Mouse (Mus musculus) Patski (cell line): ENCODE data around the gene Fam71a. TPM values are rescaled to one million over a fixed set of nuclear protein-coding genes. Genes with fewer than 3 reads are reported as not detected.
A peak's percentile ranks its signal among the peaks of the same experiment; 100 is the strongest.
"Not testable (repeated sequence)": the region's sequence is repeated elsewhere in the genome, so short reads cannot be mapped to it uniquely, and the experiment has no call there.

Experiments used
- ATAC-seq: fragments of 100-300 bp; one replicate; pipeline ENCODE4 v1.8.0; 2021
- CTCF ChIA-PET: fragments of 350-600 bp; sonication (Branson Sonifier 250); formaldehyde crosslinking; loops from one replicate; lab custom pipeline; 2022; ENCODE audit warnings: inconsistent platforms; lab: Charles Lee
- POLR2A ChIA-PET: fragments of 350-600 bp; sonication (Branson Sonifier 250); formaldehyde crosslinking; loops from one replicate; lab custom pipeline; 2022; ENCODE audit warnings: antibody characterized with exemption, inconsistent platforms; lab: Charles Lee
- DNase-seq: peaks from one replicate; pipeline ENCODE4 v3.0.0-alpha.2; 2011; ENCODE audit warnings: low read depth, low spot score
- H3K27me3 ChIP-seq: fragments of 371-371 bp; one replicate; pipeline ENCODE4 v1.5.1; 2021
- CTCF ChIP-seq: fragments of 100-300 bp; IDR thresholded peaks from one replicate; pipeline ENCODE4 v1.5.1; 2021
- in situ Hi-C: fragments of 300-500 bp; cut with MboI; formaldehyde crosslinking; loops from 3 replicates; pipeline ENCODE4 v1.11.1; 2018; ENCODE audit warnings: low pct_unique_long_range_greater_than_20kb, mixed read lengths
- polyA plus RNA-seq: library from polyadenylated mRNA; unstranded; gene quantifications from one replicate; pipeline ENCODE4 v1.2.3, GENCODE M21; 2021

Fam71a gene
- polyA plus RNA-seq, 1 experiment from 2014 or later, result 0.08 TPM

GRCm38 (mm10) chr1:191150924-191151605, 13.6 kb downstream of the Fam71a start:
- DNase-seq, result no peak
- ATAC-seq, result no peak
- POLR2A ChIA-PET, result no interaction called here
- TF ChIP-seq CTCF, result no peak
- CTCF ChIA-PET, result interaction anchor here (0.7 to 1.7 kb wide), 2 partner anchors 18 to 54 kb away, joined by 3 to 5 read pairs; no protein-coding TSS in a partner anchor
- in situ Hi-C loops, result no loop called here
- H3K27me3 ChIP-seq, result no peaks in the 10 kb centered on the region

GRCm38 (mm10) chr1:191149489-191149888, 15.1 kb downstream of the Fam71a start:
- in situ Hi-C loops, CTCF ChIA-PET, DNase-seq, ATAC-seq, H3K27me3 ChIP-seq, POLR2A ChIA-PET: not testable (repeated sequence)

GRCm38 (mm10) chr1:191140983-191141382, 23.6 kb downstream of the Fam71a start:
- peak; percentile 26 for ATAC-seq
- POLR2A ChIA-PET, result interaction anchor here (0.5 kb wide), 1 partner anchor 99 kb away, joined by 3 read pairs; no protein-coding TSS in a partner anchor

GRCm38 (mm10) chr1:191138874-191139495, 25.6 kb downstream of the Fam71a start:
- ChIA-PET POLR2A (interaction anchor here (0.6 kb wide), 1 partner anchor 1406 kb away, joined by 3 read pairs; no protein-coding TSS in a partner anchor), CTCF (interaction anchor here (0.7 to 1.3 kb wide), 2 partner anchors 13 to 15 kb away, joined by 3 to 4 read pairs; no protein-coding TSS in a partner anchor)
- no peak for DNase-seq
- TF ChIP-seq CTCF, result no peak
- H3K27me3 ChIP-seq, result no peaks in the 10 kb centered on the region
- in situ Hi-C loops, result no loop called here
- ATAC-seq, result no peak

More at GRCm38 (mm10) chr1:191140983-191141382, 23.6 kb downstream of the Fam71a start:
- no peaks in the 10 kb centered on the region for H3K27me3 ChIP-seq
- no peak for TF ChIP-seq CTCF
- no peak for DNase-seq
- in situ Hi-C loops, result no loop called here
- CTCF ChIA-PET, result interaction anchor here (1.0 kb wide), 1 partner anchor 19 kb away, joined by 3 read pairs; no protein-coding TSS in a partner anchor

- DNase-seq, result no peak
- no peaks in the 10 kb centered on the region for H3K27me3 ChIP-seq
- in situ Hi-C loops, result no loop called here
- ATAC-seq, result no peak
- POLR2A ChIA-PET, result no interaction called here
- TF ChIP-seq CTCF, result no peak
- CTCF ChIA-PET, result interaction anchor here (1.3 kb wide), 1 partner anchor 16 kb away, joined by 4 read pairs; no protein-coding TSS in a partner anchor
These were observed 26.2 kb downstream of the Fam71a start for GRCm38 (mm10) chr1:191138436-191138835.

DNA sequence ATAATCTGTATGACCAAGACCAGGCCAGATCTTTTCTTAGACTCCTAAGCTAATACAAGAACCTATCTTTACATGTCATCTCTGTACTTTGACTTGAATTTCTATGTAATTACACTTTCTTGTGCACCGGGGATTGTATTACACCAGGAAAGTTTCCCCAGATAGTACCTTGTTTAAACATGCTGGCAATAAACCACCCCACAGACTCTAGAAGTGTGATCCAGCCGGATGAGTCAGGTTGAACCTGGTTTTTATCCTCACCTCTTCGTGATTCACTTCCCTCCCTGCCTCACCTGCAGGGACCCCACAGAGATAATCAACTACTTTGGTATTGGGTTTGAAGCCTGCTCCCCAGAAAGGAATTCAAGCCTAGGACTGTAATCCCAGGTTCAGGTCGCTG, 29.2 kb downstream of the Fam71a start:
- ChIA-PET CTCF (interaction anchor here (2.5 kb wide), 1 partner anchor 18 kb away, joined by 11 read pairs; no protein-coding TSS in a partner anchor), POLR2A (no interaction called here)
- ATAC-seq (no peak), DNase-seq (no peak)
- H3K27me3 ChIP-seq, result no peaks in the 10 kb centered on the region
- in situ Hi-C loops, result no loop called here
- no peak for TF ChIP-seq CTCF

GRCm38 (mm10) chr1:191132934-191133333, 31.7 kb downstream of the Fam71a start:
- POLR2A ChIA-PET, result no interaction called here
- DNase-seq, result no peak
- ATAC-seq, result no peak
- TF ChIP-seq CTCF, result no peak
- in situ Hi-C loops, result no loop called here
- CTCF ChIA-PET, result no interaction called here
- no peaks in the 10 kb centered on the region for H3K27me3 ChIP-seq

DNA sequence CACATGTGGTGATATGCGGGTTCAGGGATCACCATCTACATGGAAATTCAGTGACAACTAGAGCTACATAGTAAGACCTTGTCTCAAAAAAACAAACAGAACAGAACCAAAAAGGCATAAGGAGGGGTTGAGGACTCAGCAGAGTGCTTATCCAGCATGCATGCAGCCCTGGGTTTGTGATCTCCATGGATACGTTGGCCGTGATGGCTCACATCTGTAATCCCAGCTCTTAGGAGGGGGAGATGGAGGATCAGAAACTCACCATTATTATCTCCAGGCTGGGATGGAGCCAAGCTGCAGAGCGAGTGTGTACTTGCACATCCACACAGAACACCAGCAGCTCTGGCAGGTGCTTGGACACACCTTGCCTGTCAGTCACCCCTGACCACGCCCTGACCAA, 32.4 kb downstream of the Fam71a start:
- ChIA-PET CTCF (no interaction called here), POLR2A (no interaction called here)
- TF ChIP-seq CTCF, result no peak
- in situ Hi-C loops, result no loop called here
- no peaks in the 10 kb centered on the region for H3K27me3 ChIP-seq
- no peak for ATAC-seq
- DNase-seq, result no peak

- DNase-seq, result no peak
- H3K27me3 ChIP-seq, result no peaks in the 10 kb centered on the region
- ChIA-PET POLR2A (no interaction called here), CTCF (no interaction called here)
- ATAC-seq, result no peak
- in situ Hi-C loops, result no loop called here
- TF ChIP-seq CTCF, result no peak
These were observed 32.9 kb downstream of the Fam71a start for GRCm38 (mm10) chr1:191131692-191132091.

- in situ Hi-C loops, result no loop called here
- peak; percentile 63 for TF ChIP-seq CTCF
- POLR2A ChIA-PET, result no interaction called here
- DNase-seq (no peak), ATAC-seq (peak; percentile 49)
- CTCF ChIA-PET, result interaction anchor here (0.7 to 1.3 kb wide), 6 partner anchors 13 to 149 kb away, joined by 3 to 4 read pairs (median 3); no protein-coding TSS in a partner anchor
- no peaks in the 10 kb centered on the region for H3K27me3 ChIP-seq
These were observed 38.6 kb downstream of the Fam71a start for GRCm38 (mm10) chr1:191125811-191126638.
